Mouse (Mus musculus): ENCODE data around the gene Pank2.
A peak's percentile ranks its signal among the peaks of the same experiment; 100 is the strongest.

The Pank2 gene

DNA sequence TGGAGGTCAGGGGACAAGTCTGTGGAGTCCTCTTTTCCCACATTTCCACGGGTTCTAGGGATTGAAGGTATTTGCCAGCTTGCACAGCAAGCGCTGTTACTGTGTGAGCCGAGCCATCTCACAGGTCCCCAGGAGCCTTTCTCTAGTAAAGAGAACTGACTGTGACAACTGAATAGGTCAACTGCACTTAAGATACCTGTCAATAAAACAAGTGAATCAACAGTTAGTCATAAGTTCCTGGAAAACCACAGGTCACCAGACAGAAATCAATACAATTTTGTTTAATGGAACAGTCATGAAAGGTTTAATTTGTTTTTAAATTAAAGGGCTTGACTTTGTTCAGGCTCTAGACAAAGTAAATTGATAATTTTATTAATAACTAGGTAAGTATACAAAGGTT lies 68.3 kb downstream of the Pank2 start:
- DNase-seq, result no peak

DNA sequence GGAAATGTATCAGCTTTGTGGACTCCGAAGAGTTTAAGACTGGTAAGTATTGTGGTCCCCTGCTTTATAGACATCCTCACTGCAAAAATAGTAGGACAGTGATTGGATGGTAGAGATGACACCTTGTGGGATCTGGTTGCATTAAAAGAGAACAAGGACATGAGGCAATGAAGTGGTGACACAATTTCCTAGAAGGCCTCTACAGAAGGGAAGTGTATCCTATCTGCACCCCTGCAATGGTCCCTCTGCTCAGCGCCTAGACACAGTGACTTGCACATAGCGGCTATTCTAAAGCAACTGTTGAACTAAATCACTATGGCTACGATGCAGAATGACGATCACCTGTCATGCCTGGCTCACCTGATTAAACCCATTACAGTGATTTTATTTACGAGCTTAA lies 75.3 kb downstream of the Pank2 start:
- no peak for DNase-seq

DNA sequence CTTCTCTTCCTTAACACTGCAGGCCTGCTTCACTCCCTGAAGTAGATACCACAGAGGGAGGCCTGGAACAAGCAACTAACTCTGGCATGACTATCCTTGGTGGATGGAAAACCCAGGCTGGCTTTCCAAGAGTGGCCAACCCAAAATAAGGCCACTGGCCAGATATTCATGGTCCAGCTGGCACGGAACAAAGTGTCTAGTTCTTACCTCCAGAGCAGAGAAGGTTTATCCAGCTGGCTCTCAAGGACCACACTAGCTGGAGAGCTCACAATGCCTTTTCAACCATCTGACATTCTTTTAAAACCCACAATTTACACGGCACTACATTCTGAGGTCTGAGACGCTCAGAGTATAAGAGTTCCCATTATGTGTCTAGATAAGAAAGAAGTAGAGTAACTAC lies 82.2 kb downstream of the Pank2 start:
- peak; percentile 70 to 82 for DNase-seq

DNA sequence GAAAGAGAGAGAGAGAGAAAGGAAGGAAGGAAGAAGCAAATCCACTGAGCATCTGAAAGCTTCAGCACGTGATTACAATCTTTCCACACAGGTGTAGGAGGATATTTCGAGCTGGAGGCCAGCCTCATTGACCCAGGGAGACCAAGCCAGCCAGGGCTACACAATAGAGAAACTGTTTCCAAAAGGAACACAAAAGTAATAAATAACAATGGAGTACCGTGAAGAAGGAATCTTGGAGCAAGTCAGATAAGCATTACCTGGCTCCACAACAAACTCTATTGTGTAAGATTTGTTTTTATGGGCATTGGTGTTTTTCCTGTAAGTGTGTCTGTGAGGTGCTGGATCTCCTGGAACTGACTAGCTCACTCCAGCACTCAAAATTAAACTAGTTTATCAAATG lies 83.3 kb downstream of the Pank2 start:
- no peak for DNase-seq

Measured in cerebellum, adult 18-20 months (tissue).